Mouse (Mus musculus) intestine, embryonic 14.5 days (tissue): ENCODE data around the gene Prkcb. TPM values are rescaled to one million over a fixed set of nuclear protein-coding genes. Genes with fewer than 3 reads are reported as not detected.

Experiments
- ATAC-seq: fragments of 200-750 bp; cut with Nextera tagmentation; replicated peaks from 2 replicates; pipeline ENCODE4 v1.8.0; 2017; ENCODE audit warnings: low read depth, moderate number of reproducible peaks, moderate TSS enrichment, moderate library complexity; ENCODE audit not compliant: low FRiP score, low TSS enrichment
- DNase-seq: peaks from one replicate; pipeline ENCODE4 v3.0.0-alpha.2; 2018; ENCODE audit warnings: low spot score
- H3K27ac ChIP-seq: fragments of 300-500 bp; sonication (generic); 2 replicates; pipeline ENCODE4 v1.5.1; 2014; ENCODE audit warnings: low read depth, mild to moderate bottlenecking, control low read depth
- H3K27me3 ChIP-seq: fragments of 300-500 bp; sonication (generic); replicated peaks from 2 replicates; pipeline ENCODE4 v1.6.1; 2014; ENCODE audit warnings: low read length, control low read depth; ENCODE audit not compliant: control insufficient read depth, insufficient read depth
- H3K36me3 ChIP-seq: fragments of 300-500 bp; sonication (generic); 2 replicates; pipeline ENCODE4 v1.6.1; 2014; ENCODE audit warnings: low read length, control low read depth; ENCODE audit not compliant: control insufficient read depth, insufficient read depth
- H3K4me1 ChIP-seq: fragments of 300-500 bp; sonication (generic); replicated peaks from 2 replicates; pipeline ENCODE4 v1.6.1; 2014; ENCODE audit warnings: low read length, control low read depth, mixed read lengths; ENCODE audit not compliant: control insufficient read depth, insufficient read depth
- H3K4me2 ChIP-seq: fragments of 300-500 bp; sonication (generic); 2 replicates; pipeline ENCODE4 v1.6.1; 2014; ENCODE audit warnings: low read length
- H3K4me3 ChIP-seq: fragments of 300-500 bp; sonication (generic); 2 replicates; pipeline ENCODE4 v1.5.1; 2014; ENCODE audit warnings: low read depth, low read length, control low read depth, mixed read lengths
- H3K9ac ChIP-seq: fragments of 300-500 bp; sonication (generic); 2 replicates; pipeline ENCODE4 v1.6.1; 2014; ENCODE audit warnings: mild to moderate bottlenecking, low read length
- H3K9me3 ChIP-seq: fragments of 300-500 bp; sonication (generic); 2 replicates; pipeline ENCODE4 v1.6.1; 2016; ENCODE audit warnings: low read length, control low read depth; ENCODE audit not compliant: control insufficient read depth
- whole genome bisulfite sequencing: fragments of 180-500 bp; shearing (Covaris S2); extraction: QIAGEN DNeasy Blood & Tissue Kit; methylation state at CpG from one replicate; pipeline ENCODE4 v1.1.7; 2014; 5-methylcytosine and 5-hydroxymethylcytosine counted together
- polyA plus RNA-seq: library from polyadenylated mRNA; unstranded; fragments of >200 nt; fragmentation: Nextera tagmentation; extraction: Ambion mirVana; gene quantifications from 2 replicates; pipeline ENCODE4 v1.2.1, GENCODE M21; 2014

Gene Prkcb
- polyA plus RNA-seq, 1 experiment from 2014 or later: 19.0 TPM

DNA sequence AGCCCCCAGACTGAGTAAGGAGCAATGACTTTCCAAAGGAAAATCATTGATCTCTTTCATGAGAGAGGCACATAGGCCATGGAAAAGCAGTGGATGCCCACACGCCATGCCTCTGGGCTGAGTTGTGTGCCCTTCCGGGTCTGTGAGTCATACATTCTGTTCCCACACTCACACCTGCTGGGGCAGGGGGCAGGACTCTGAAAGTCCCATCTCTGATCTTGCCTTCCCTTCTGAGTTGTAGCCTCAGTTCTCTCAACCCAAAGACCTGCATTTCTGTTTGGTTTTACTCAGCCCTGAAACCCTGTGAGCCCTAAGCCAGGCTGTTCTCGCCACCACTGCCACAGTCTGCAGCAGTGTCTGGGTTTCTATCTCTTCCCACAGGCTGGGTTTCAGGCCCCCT, 109.1 kb downstream of the Prkcb start:
- 75% methylated on average over 3 of the region's 3 CpGs for WGBS
- Histone ChIP-seq H3K9me3 (no peaks in the 10 kb centered on the region), H3K4me3 (no peak overlapping the region), H3K27ac (no peak overlapping the region), H3K9ac (no peak overlapping the region), H3K4me2 (no peak overlapping the region), H3K27me3 (no peaks in the 10 kb centered on the region), H3K36me3 (no peaks in the 10 kb centered on the region), H3K4me1 (no peaks in the 10 kb centered on the region)
- no peak for DNase-seq
- ATAC-seq: no peak

- Histone ChIP-seq H3K9ac (no peak overlapping the region), H3K27me3 (no peaks in the 10 kb centered on the region), H3K36me3 (no peaks in the 10 kb centered on the region), H3K9me3 (no peaks in the 10 kb centered on the region), H3K4me1 (peaks cover 14% of the 10 kb centered on the region), H3K4me3 (no peak overlapping the region), H3K4me2 (no peak overlapping the region), H3K27ac (no peak overlapping the region)
- WGBS: 82% methylated on average over 7 of the region's 7 CpGs
- DNase-seq (no peak), ATAC-seq (no peak)
Measured at GRCm38 (mm10) chr7:122402041-122402440, 113.5 kb downstream of the Prkcb start.

- Histone ChIP-seq H3K9me3 (no peaks in the 10 kb centered on the region), H3K36me3 (no peaks in the 10 kb centered on the region), H3K4me2 (no peak overlapping the region), H3K27ac (no peak overlapping the region), H3K4me1 (peaks cover 14% of the 10 kb centered on the region), H3K9ac (no peak overlapping the region), H3K27me3 (no peaks in the 10 kb centered on the region), H3K4me3 (no peak overlapping the region)
- ATAC-seq: no peak
- 89% methylated on average over 4 of the region's 4 CpGs for WGBS
- no peak for DNase-seq
Measured at GRCm38 (mm10) chr7:122403343-122403742, 114.8 kb downstream of the Prkcb start.

DNA sequence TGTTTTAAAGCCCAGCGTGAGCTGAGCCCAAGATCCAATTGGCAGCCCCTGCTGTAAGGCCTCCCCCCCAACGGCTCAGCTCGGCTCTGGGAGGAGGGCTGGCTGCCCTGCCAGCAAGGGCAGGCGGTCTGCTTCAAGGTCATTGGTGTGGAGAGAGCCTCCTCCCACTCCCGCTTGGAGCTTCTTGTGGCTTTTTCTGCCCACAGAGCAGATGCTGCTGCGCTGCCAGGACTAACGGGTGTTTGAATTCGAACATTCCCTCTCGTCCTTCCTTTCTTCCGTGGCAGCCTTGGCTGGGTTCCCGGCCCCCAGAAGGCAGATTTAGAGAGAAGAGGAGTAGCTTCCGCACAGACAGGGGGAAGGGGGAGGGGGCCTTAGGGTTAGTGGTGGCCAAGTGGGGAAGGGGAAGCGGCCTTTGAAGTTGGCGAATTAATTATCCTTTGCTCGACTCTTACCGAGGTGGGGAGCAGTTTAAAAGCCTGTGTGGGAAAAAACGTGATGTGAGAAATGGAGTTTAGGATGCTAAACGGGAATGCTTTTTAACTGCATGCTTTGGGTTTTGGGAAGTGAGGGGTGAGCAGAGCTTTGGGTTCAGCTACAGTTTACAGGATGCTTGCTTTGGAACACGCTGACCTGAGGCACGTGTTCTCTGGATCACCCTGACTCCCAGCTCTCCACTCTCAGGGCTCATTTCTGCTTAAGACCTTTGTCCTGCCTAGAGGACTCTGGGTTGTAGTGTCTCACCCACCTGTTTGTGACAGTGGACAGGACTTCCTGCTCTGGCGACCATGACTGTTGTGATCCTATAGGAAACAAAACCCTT, 116.2 kb downstream of the Prkcb start:
- peak; percentile 79 for DNase-seq
- Histone ChIP-seq H3K9ac (no peak overlapping the region), H3K36me3 (no peaks in the 10 kb centered on the region), H3K4me1 (peaks cover 14% of the 10 kb centered on the region), H3K4me2 (peak overlapping the region; percentile 42), H3K27ac (peak overlapping the region; percentile 58), H3K27me3 (no peaks in the 10 kb centered on the region), H3K4me3 (peak overlapping the region; percentile 14; the same call in 1 of the 2 replicates), H3K9me3 (no peaks in the 10 kb centered on the region)
- 3% methylated on average over 21 of the region's 21 CpGs for WGBS
- ATAC-seq: peak; percentile 72; the same call in 1 of the 2 replicates

GRCm38 (mm10) chr7:122406625-122407024, 118.1 kb downstream of the Prkcb start:
- WGBS: 67% methylated on average over 13 of the region's 13 CpGs
- DNase-seq: no peak
- Histone ChIP-seq H3K27ac (no peak overlapping the region), H3K4me2 (no peak overlapping the region), H3K9ac (no peak overlapping the region), H3K27me3 (no peaks in the 10 kb centered on the region), H3K9me3 (no peaks in the 10 kb centered on the region), H3K36me3 (no peaks in the 10 kb centered on the region), H3K4me1 (peaks cover 14% of the 10 kb centered on the region), H3K4me3 (no peak overlapping the region)
- ATAC-seq: no peak

GRCm38 (mm10) chr7:122409945-122410344, 121.4 kb downstream of the Prkcb start:
- no peak for ATAC-seq
- WGBS: 75% methylated on average over 6 of the region's 6 CpGs
- peaks cover 4% of the 10 kb centered on the region for H3K4me1 ChIP-seq
- DNase-seq: no peak
- no peaks in the 10 kb centered on the region for H3K36me3 ChIP-seq
- no peaks in the 10 kb centered on the region for H3K27me3 ChIP-seq
- no peak overlapping the region for H3K4me2 ChIP-seq
- no peak overlapping the region for H3K9ac ChIP-seq
- no peak overlapping the region for H3K27ac ChIP-seq
- no peak overlapping the region for H3K4me3 ChIP-seq
- H3K9me3 ChIP-seq: no peaks in the 10 kb centered on the region

- H3K27ac ChIP-seq: no peak overlapping the region
- H3K9me3 ChIP-seq: no peaks in the 10 kb centered on the region
- H3K36me3 ChIP-seq: no peaks in the 10 kb centered on the region
- H3K4me3 ChIP-seq: no peak overlapping the region
- H3K9ac ChIP-seq: no peak overlapping the region
- ATAC-seq (no peak), DNase-seq (no peak)
- 75% methylated on average over 3 of the region's 3 CpGs for WGBS
- no peaks in the 10 kb centered on the region for H3K4me1 ChIP-seq
- no peak overlapping the region for H3K4me2 ChIP-seq
- no peaks in the 10 kb centered on the region for H3K27me3 ChIP-seq
Measured at GRCm38 (mm10) chr7:122410873-122411272, 122.3 kb downstream of the Prkcb start.

DNA sequence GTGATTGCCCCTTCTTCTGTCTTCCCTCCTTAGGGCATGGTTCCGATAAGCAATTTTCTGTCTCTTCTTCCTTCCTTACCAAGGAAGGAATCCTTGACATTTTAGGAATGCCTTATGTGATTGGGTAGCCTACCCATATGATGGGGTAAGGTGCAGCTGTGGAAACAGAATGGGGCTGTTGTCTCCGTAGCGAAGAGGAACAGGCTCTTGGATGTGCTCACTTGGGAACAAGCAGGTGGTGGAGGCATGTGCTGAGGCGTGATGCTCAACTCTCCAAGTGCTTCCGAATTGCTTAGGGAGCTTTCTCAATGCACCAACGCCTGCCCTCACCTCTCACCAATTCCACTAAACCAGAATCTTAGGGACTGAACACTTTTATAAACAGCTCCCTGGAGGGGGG, 124.7 kb downstream of the Prkcb start:
- Histone ChIP-seq H3K4me2 (no peak overlapping the region), H3K9me3 (no peaks in the 10 kb centered on the region), H3K36me3 (no peaks in the 10 kb centered on the region), H3K4me1 (no peaks in the 10 kb centered on the region), H3K27ac (no peak overlapping the region), H3K4me3 (no peak overlapping the region), H3K27me3 (no peaks in the 10 kb centered on the region), H3K9ac (no peak overlapping the region)
- WGBS: 81% methylated on average over 6 of the region's 6 CpGs
- DNase-seq (no peak), ATAC-seq (no peak)

DNA sequence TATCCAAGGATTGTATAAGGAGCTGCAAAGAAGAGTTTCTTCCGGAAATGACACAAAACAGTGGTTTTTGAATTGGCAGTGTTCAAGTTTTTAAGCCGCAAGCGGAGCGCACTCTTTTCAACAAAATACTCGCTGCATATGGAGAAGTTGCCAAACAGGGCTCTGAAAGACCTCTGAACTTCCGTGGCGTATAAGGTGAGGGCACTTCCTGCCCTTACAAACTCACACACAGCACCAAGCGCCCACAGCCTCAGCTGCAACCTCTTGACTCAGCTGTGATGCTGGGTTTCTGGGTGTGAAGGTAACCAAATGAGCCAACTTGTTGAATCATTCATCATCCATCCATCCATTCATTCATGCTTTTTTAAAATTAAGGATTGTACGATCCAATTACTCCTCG, 125.6 kb downstream of the Prkcb start:
- H3K27me3 ChIP-seq: no peaks in the 10 kb centered on the region
- 84% methylated on average over 10 of the region's 10 CpGs for WGBS
- no peak overlapping the region for H3K9ac ChIP-seq
- no peak for ATAC-seq
- H3K27ac ChIP-seq: no peak overlapping the region
- H3K4me2 ChIP-seq: no peak overlapping the region
- no peak for DNase-seq
- H3K4me3 ChIP-seq: no peak overlapping the region
- H3K4me1 ChIP-seq: no peaks in the 10 kb centered on the region
- H3K36me3 ChIP-seq: no peaks in the 10 kb centered on the region
- H3K9me3 ChIP-seq: no peaks in the 10 kb centered on the region
